Mouse (Mus musculus): ENCODE measurements around the gene Adam1a.
A peak's percentile ranks its signal among the peaks of the same experiment; 100 is the strongest.

The Adam1a gene

DNA sequence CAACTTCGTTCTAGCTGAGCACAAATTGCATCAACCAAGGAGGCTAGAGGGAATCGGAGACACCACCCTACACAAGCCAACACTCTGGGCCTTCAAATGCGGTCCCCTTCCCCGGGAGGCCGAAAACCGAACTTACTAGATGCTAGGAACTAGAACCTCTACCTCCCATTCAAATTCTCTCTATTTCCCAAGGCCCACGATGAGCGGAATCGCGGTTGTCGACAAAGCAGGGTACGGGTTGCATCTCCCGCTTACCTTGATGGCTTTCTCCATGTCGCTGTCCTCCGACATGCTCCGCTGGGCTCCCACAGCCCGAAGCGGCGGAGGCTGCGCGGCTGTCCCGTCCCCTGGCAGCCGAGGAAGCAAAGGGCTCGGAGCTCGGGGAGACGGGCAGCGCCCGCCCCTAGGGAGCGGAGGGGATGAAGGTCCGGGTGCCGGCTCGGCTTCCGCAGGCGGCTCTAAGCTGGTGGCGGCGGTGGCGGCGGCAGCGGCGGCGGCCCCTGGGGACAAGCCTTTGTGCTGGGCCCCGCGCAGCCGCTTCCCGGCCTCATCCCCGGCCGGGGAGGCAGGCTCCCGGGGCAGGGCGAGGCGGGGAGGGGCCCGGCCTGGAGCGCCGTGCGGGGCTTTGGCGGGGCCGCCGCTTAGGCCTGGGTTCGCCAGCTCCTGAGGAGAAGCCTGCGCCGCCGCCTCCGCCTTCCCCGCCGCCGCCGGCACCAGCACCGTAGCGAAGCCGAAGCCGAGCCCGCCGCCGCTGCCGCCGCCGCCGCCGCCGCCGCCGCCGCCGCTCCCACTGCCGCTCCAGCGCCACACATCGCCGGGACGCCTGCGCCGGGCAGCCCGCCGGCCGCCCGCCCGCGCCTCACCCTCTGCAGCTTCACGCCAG, at the start of gene Adam1a, which contains the start of gene Gm42878:
Gene Adam1a (minus strand): TSS at position 573 of the 883 bp plus-strand sequence.
Gene Gm42878 (minus strand): TSS at position 573 of the 883 bp plus-strand sequence.
- peak in 1 of 2 experiments; percentile 28 for DNase-seq (ENCODE audit: low spot score in 2 of 2)

DNA sequence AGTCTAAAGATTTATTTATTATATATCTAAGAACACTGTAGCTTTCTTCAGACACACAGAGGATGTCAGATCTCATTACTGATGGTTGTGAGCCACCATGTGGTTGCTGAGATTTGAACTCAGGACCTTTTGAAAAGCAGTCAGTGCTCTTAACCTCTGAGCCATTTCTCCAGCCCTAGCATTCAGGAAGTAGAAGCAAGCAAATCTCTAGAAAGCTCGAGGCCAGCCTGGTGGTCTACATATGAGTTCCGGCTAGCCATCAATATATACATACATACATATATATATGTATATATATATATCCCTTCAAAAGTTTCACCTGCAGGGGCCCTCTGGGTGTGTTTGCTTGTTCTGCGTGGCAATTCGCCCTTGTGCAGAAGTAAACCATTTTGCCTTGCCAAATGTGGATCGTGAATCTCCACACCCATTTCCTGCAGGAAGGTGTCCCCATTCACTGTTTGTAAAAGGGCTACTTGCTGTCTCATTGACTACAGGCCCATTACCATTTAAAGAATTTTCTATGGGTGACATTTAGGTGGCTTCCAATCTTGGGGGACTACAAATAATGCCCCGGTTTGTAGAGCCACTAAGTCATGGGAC, 49.5 kb upstream of the Adam1a start:
- DNase-seq (ENCODE audit: low spot score in 2 of 2) = no peak

DNA sequence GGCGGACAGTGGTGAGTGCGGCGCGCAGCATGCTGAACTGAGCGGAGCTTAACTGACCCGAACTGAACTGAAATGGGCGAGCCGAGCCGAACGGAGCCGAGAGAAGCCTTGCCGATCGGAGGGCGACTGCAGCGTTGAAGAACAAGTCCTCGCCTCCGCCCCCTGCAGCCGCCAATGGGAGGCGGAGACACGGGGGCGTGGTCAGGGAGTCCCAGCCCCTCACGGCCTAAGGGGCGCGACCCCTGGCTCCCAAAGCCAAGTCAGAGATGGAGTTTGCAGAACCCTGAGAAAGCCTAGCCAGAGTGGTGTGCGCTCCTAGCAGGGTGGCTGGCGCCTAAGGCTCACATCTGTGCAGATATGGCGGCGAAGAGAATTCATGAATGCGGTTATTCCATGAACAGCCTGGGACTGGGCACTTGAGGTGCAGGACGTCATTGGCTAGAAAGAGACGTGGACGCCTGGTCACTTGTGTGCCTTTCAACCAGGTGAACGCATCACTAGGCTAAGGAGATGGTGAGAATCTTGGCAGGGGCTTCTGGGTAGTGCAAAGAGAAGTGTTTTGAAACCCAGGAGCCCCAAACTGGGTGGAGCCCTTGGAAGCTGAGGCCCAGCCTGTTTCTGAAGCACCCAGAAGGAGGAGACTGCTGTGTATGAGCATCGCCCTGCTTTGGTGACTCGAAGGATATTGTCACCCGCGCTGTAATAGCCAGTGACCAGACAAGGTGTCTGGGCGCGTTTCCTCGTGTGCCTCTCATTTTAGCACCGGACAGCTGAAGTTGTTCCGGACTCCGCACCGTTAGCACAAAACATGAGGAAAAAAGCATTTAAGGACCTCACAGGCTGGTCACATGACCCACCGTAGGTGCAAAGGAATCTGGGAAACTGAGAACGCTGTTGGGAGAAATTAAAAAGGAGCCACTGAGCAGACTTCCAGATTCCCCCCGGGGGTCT, 48.4 kb upstream of the Adam1a start, which contains the start of gene Aldh2:
Gene Aldh2 (minus strand): TSS at position 374 of the 951 bp plus-strand sequence.
- peak; percentile 68 to 88 for DNase-seq (ENCODE audit: low spot score in 2 of 2)

DNA sequence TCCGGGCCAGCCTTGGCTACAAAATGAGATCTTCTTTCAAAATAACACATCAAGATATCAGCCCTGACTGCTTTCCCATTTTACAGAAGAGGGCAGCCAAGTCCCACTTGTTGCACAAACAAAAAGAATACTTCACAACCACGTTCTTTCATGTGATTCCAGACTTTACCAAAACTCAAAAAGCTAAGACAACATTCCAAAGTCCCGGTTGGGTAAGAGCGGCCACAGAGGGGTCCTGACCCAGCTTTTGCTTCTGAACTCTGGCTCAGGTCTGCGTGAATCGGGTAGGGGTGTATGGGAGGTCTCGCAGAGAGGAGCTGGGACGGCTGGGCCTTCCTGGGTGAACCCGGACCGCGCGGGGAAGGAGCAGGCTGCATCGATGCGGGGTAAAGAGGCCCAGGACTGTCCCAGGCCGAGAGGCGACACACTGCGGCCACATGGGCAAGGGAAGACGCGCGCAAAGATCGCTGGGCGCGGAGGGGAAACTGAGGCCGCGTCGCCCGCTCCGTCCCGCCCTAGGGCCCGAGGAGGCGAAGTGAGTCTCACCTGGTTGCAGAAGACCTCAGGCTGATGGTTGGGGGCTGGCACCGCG, 47.6 kb upstream of the Adam1a start:
- DNase-seq (ENCODE audit: low spot score in 2 of 2) = no peak

DNA sequence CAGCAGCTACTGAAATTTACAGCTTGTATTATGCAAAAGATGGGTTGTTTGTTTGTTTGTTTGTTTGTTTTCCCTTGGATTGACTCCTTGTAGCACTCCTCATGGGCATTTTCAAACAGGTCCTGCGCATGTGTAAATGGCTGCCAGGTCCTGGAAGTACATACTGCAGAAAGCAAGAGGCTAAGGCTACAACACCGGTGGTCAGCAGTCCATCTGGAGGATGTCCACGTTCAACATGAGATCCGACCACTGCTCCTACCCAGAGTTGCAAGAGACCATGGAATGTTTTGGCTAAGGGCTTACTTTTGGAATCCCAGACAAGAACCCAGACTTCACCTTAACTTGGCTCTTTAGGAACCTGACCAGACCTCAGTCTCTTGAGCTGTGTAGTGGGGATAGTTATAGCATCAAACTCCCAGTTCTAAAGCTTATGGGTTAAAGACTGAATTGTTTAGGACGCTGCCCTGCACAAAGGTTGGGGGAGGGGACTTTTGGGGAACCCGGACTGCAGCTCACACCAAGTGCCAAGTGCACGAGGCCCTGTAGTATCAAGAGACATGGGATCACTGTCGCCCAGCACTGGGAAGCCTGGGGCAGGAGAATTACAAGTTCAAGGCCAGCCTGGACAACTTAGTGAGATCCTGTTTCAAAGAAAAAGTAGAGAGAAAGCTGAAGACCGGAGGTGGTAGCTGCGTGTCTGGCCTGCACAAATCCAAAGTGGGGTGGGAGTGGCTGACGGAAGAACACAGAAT, 47.0 kb upstream of the Adam1a start:
- DNase-seq (ENCODE audit: low spot score in 2 of 2) = no peak

GRCm38 (mm10) chr5:121591417-121592063, 46.3 kb upstream of the Adam1a start:
- DNase-seq (ENCODE audit: low spot score in 2 of 2) = peak in 1 of 2 experiments; percentile 30

DNA sequence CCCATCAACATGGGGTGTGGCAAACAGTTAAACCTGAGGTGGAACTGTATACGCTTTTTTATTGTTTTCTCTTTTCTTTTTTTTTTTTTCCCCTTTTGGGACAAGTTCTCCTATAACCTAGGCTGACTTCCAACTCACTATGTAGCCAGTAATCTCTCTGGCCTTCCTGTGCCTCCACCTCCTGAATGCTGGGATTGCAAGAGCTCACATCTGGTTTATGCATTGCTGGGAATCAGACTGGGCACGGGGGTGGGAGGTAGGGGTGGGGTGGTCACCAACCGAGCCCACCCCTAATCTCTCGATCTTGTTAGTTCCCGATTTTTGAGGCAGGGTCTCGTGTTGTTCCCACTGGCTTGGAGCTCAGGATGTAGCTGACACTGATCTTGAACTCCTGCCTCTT, 44.6 kb upstream of the Adam1a start:
- DNase-seq (ENCODE audit: low spot score in 2 of 2) = no peak

GRCm38 (mm10) chr5:121586400-121587039, 41.2 kb upstream of the Adam1a start:
- DNase-seq (ENCODE audit: low spot score in 2 of 2) = peak; percentile 48 to 62

DNA sequence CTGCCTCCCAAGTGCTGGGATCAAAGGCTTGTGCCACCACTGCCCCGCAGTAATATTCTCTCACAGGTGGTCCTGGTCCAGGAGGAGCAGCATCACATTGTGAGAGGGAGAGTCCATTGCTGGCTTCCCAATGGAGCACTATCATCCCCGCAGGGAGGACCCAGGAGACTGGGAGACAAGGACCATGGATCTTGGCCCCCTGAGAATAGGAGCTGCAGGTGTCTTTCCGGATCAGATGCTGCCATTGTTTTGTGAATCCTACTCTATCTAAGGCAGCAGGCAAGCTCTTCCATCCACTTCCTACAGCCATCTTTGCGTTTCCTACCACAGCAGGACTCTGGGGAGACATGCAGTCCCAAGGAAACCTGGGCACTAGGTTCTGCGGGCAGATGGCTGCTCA, 40.4 kb upstream of the Adam1a start:
- no peak for DNase-seq (ENCODE audit: low spot score in 2 of 2)

DNA sequence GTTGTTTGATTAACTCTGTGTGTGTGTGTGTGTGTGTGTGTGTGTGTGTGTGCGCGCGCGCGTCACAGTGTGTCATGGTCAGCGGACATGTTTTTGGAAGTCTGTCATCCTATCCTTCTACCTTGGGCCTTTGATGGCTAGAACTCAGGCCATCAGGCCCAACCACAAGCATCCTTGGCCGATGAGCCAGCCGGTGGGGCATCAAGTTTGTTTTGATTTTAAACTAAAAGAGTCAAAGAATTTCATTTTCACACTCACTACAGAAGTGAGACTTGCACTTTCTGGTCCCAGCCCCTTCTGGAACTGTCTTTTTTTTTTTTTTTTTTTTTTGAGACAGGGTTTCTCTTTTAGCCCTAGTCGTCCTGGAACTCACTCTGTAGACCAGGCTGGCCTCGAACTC, 39.7 kb upstream of the Adam1a start:
- DNase-seq (ENCODE audit: low spot score in 2 of 2) = no peak

GRCm38 (mm10) chr5:121583765-121584501, 38.7 kb upstream of the Adam1a start:
- peak; percentile 86 to 95 for DNase-seq (ENCODE audit: low spot score in 2 of 2)

DNA sequence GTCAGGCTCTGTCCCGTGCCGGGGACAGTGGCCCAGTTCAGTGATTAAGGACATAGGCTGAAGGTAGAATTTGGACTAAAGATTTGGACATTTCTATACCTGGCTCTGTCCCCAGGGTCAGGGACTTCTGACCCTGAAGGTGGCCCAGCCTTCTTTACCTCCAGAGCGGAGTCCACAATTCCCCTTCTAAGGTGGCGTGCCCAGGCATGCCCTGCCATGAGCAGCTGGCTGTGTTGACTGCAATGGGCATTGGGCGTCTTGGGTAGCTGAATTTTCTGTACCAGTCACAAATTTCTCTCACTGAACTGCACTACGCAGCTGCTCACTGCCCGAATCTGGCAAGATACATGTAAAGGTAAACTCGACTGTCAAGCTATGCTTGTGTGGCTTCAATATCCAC, 36.7 kb upstream of the Adam1a start:
- no peak for DNase-seq (ENCODE audit: low spot score in 2 of 2)

- no peak for DNase-seq (ENCODE audit: low spot score in 2 of 2)
Measured at GRCm38 (mm10) chr5:121576927-121577488, 31.7 kb upstream of the Adam1a start.

DNA sequence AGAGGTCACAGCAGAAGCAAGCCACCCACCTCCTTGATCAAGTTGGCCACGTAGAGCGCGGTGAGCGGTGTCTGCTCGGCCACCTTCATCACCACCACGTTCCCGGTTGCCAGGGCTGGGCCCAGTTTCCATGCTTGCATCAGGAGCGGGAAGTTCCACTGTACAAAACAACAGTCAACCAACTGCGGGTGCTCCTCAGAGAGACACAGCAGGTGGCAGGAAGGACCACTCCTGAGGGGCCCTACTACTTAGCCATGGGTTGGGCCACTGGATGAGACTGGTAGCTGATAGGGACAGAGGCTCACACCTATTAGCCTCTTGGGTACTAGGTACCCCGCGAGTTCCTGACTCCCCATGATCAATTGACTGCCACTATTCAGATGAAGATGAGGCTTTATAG, 30.6 kb upstream of the Adam1a start:
- DNase-seq (ENCODE audit: low spot score in 2 of 2) = no peak

DNA sequence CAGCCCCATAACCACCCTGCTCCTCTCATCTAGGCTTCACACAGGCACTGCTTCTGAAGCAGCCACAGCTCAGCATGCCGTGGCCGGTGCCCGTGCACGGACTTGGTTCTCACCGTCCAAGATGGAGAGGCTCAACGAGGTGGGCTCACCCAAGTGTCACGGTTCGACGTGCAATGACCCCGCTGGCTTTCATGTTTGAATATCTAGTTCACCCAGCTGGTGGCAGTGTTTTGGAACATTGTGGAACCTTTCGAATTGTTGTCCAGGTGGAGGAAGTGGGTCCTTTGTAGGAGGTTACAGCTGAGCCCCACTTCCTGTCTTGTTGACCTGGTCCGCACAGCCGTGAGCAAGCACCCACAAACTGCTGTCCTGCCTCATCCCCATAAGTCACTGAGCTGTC, 28.9 kb upstream of the Adam1a start:
- DNase-seq (ENCODE audit: low spot score in 2 of 2) = no peak

- no peak for DNase-seq (ENCODE audit: low spot score in 2 of 2)
Measured at GRCm38 (mm10) chr5:121570787-121571186, 25.5 kb upstream of the Adam1a start.

DNA sequence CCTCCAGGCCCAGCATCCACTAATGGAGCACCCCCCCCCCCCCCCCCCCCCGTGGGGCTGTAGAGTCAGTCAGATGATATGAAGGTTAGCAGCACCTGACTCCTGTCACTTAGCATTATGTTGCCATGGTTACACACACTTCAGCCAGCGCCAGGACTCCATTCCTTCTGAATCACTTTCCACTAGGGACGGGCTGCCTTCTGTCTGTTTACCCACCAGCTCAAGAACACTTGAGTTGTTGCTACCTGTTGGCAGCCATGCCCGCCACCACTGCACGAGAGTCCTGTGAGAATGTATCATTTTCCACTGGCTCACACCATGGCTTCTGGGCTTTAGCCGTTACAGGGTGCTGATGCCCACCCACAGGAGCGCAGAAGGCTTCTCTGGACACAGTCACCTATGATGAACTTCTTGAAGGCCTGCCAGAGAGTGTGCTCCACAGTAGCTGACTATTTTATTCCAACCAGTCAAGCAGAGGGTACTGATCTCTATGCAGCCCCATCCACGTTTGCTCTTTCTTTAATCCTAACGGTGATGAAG, 24.7 kb upstream of the Adam1a start:
- no peak for DNase-seq (ENCODE audit: low spot score in 2 of 2)

- DNase-seq (ENCODE audit: low spot score in 2 of 2) = no peak
Measured at GRCm38 (mm10) chr5:121566035-121566681, 20.9 kb upstream of the Adam1a start.
